Mouse (Mus musculus): Measurements from ENCODE around the gene Lrrc10b.
A peak's percentile ranks its signal among the peaks of the same experiment; 100 is the strongest.

DNA sequence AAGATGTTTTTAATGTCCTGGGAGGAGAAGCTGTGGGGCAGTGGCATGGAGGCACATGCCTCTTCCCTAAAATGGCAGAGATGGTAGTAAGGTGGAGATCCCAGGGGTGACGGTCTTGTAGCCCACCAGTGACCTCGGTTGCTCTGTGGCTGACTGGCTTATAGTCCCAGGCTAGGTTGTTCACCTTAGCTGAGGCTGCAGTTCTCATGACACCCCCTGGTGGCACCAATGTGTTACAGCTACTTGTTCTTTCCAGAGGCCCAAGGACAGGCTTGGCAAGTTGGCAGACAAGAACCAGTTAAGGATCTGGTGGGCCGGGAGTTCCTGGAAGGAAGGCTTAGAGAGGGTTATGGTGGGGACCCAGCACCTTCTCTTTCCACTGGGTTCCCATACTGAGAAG is 21.4 kb downstream of the Lrrc10b start:
- no peak for TF ChIP-seq TAL1 (IDR thresholded peaks at IDR 0.05; ENCODE audit: low read length)
- TF ChIP-seq POLR2A (IDR thresholded peaks at IDR 0.05; ENCODE audit: control insufficient read depth in 1 of 2, insufficient read depth in 1 of 2, low read depth in 1 of 2, low read length in 2 of 2, poor library complexity in 1 of 2): no peak
- no peak for TF ChIP-seq POLR2AphosphoS2 (IDR thresholded peaks at IDR 0.05; ENCODE audit: low read length)
- TF ChIP-seq CTCF (IDR thresholded peaks at IDR 0.05 in 2 of 3, conservative IDR thresholded peaks at IDR 0.05 in 1 of 3; ENCODE audit: control insufficient read depth in 1 of 3, insufficient read depth in 1 of 3, low read depth in 2 of 3, low read length in 3 of 3, poor library complexity in 1 of 3, severe bottlenecking in 1 of 3): peak; percentile 70 to 74 (median 74)
- TF ChIP-seq CHD2 (IDR thresholded peaks at IDR 0.05; ENCODE audit: low read length): no peak
- no peak for TF ChIP-seq UBTF (IDR thresholded peaks at IDR 0.05; ENCODE audit: borderline replicate concordance, insufficient read depth, low read depth, low read length)
- TF ChIP-seq POLR2AphosphoS5 (IDR thresholded peaks at IDR 0.05; ENCODE audit: borderline replicate concordance, low read depth, low read length): no peak
- TF ChIP-seq MAX (IDR thresholded peaks at IDR 0.05; ENCODE audit: low read length): no peak
- no peak for TF ChIP-seq ZKSCAN1 (IDR thresholded peaks at IDR 0.05; ENCODE audit: low read depth, low read length)
- no peak for TF ChIP-seq HCFC1 (IDR thresholded peaks at IDR 0.05; ENCODE audit: low read depth, low read length)
